Mouse (Mus musculus): Measurements from ENCODE around the gene Psmd4.

DNA sequence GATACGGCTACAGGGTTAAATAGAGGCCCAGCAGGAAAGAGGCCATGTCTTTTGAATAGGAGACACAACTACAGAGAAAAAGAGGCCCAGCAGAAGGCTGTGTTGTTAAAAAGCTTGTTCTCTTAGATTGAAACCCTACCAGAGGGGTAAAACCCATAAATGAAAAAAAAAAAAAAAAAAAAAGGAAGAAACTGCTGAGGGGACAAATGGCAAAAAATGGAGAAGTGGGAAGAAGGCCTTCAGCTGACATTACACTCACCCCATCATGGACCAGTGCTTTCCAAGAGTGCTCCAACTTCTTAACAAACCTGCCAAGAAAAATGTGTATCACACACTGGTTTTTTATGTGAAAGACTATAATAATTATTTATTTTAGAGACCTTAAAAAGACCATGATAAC is 23.1 kb upstream of the Psmd4 start:
- TF ChIP-seq CTCF (IDR thresholded peaks at IDR 0.05; ENCODE audit: low read depth, low read length), result no peak
- TF ChIP-seq POLR2A (IDR thresholded peaks at IDR 0.05; ENCODE audit: extremely low read depth, insufficient read depth, low read length), result no peak

Measured in liver, adult 2 months (tissue).